Mouse (Mus musculus) hindbrain, embryonic 14.5 days (tissue): ENCODE measurements around the gene 2610021A01Rik. TPM values are rescaled to one million over a fixed set of nuclear protein-coding genes. Genes with fewer than 3 reads are reported as not detected.
"Not testable (repeated sequence)": the region's sequence is repeated elsewhere in the genome, so short reads cannot be mapped to it uniquely, and the experiment has no call there.

ENCODE experiments used
- ATAC-seq: fragments of 200-750 bp; cut with Nextera tagmentation; 2 replicates; pipeline ENCODE4 v1.8.0; 2017; ENCODE audit warnings: moderate number of reproducible peaks, mild to moderate bottlenecking, moderate TSS enrichment, moderate library complexity; ENCODE audit not compliant: low FRiP score
- DNase-seq: peaks from one replicate; pipeline ENCODE4 v3.0.0-alpha.2; 2015; ENCODE audit warnings: low spot score
- H3K27ac ChIP-seq: fragments of 300-500 bp; sonication (generic); 2 replicates; pipeline ENCODE4 v1.5.1; 2014; ENCODE audit warnings: mild to moderate bottlenecking, moderate library complexity
- H3K27me3 ChIP-seq: fragments of 300-500 bp; sonication (generic); 2 replicates; pipeline ENCODE4 v1.6.1; 2014; ENCODE audit warnings: mild to moderate bottlenecking, low read length, mixed read lengths; ENCODE audit not compliant: control insufficient read depth, insufficient read depth
- H3K36me3 ChIP-seq: fragments of 300-500 bp; sonication (generic); replicated peaks from 2 replicates; pipeline ENCODE4 v1.6.1; 2014; ENCODE audit not compliant: control insufficient read depth, insufficient read depth
- H3K4me1 ChIP-seq: fragments of 300-500 bp; sonication (generic); replicated peaks from 2 replicates; pipeline ENCODE4 v1.6.1; 2014; ENCODE audit warnings: antibody characterized with exemption, low read length, mixed read lengths; ENCODE audit not compliant: control insufficient read depth, insufficient read depth
- H3K4me2 ChIP-seq: fragments of 300-500 bp; sonication (generic); replicated peaks from 2 replicates; pipeline ENCODE4 v1.6.1; 2014; ENCODE audit warnings: mild to moderate bottlenecking, moderate library complexity
- H3K4me3 ChIP-seq: fragments of 300-500 bp; sonication (generic); replicated peaks from 2 replicates; pipeline ENCODE4 v1.5.1; 2014; ENCODE audit warnings: mild to moderate bottlenecking, low read length
- H3K9ac ChIP-seq: fragments of 300-500 bp; sonication (generic); 2 replicates; pipeline ENCODE4 v1.6.1; 2014
- H3K9me3 ChIP-seq: fragments of 300-500 bp; sonication (generic); 2 replicates; pipeline ENCODE4 v1.6.1; 2016; ENCODE audit warnings: low read length; ENCODE audit not compliant: control insufficient read depth
- WGBS: fragments of 180-500 bp; shearing (Covaris S2); extraction: QIAGEN DNeasy Blood & Tissue Kit; methylation state at CpG from one replicate; pipeline ENCODE4 v1.1.7; 2014; 5-methylcytosine and 5-hydroxymethylcytosine counted together
- polyA plus RNA-seq: library from polyadenylated mRNA; unstranded; fragments of >200 nt; fragmentation: Nextera tagmentation; extraction: Ambion mirVana; gene quantifications from 2 replicates; pipeline ENCODE4 v1.2.1, GENCODE M21; 2014

2610021A01Rik gene
- 17.1 and 20.8 TPM in 2 replicates for polyA plus RNA-seq

DNA sequence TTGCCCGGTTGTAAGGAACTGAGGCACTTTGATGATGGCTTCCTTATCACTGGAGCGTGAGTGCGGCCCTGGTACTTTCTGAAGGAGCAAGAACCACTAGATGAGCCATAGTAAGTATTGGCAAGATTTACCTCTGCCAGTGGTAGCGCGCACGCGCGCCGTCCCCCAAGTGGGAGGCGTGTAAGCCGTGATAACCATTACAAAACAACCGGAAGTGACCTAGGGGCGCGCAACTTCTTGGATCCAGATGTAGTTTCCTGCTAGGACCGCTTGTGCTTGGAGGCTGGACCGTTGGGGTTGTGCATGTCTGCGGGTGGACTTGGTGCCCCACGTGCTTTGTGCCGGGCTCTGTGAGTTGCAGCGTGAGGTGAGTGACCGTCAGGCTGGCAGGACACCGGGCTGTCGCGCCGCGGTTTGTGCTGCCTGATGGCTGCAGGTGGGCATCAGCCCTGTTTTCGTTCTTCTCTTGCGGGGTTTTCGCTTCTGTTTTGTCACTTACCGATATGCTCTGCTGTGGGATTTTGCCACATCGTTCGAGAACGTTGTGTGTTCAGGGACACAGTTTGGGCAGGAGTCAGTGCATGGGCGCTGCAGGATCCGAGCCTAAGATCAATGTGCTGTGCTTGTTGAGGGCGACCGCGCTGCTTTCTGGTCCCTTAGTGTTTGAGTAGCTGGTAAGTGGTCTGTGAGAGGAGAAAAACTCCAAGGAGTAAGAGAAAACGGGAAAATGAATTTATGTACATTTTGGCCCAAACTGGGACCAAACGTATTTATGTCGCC is at the start of gene 2610021A01Rik:
Gene 2610021A01Rik, plus strand, starts transcription at position 197 of the 780 bp plus-strand sequence.
- ATAC-seq, result peak; percentile 99

DNA sequence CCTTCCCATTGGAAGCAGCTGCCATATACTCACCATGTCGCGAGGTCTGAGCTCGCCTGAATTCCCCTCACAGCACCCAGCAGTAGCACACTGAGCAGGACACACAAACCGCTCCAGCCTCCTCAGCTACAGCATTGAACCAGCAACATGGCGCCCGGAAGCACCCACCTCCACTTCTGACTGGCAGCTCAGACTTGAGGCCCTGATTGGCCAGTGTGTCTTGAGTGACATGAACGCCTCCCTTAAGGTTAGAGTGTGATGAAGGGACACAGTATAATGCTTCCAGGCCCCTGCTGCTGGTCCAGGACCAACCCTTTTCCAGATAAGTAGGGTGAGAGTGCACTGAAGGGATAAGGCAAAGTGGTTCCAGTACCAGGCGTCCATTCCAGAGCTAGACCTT is 38.3 kb upstream of the 2610021A01Rik start:
- peaks cover 21% of the 10 kb centered on the region; the same call in 1 of the 2 replicates for H3K9me3 ChIP-seq
- H3K4me1 ChIP-seq, result no peaks in the 10 kb centered on the region
- WGBS, result 73% methylated on average over 8 of the region's 8 CpGs
- H3K27ac ChIP-seq, result no peak overlapping the region
- H3K36me3 ChIP-seq, result no peaks in the 10 kb centered on the region
- H3K27me3 ChIP-seq, result no peaks in the 10 kb centered on the region
- H3K4me2 ChIP-seq, result no peak overlapping the region
- no peak overlapping the region for H3K9ac ChIP-seq
- no peak for ATAC-seq
- DNase-seq, result no peak
- no peak overlapping the region for H3K4me3 ChIP-seq

More for the DNA sequence above, at the start of gene 2610021A01Rik:
- no peaks in the 10 kb centered on the region for H3K9me3 ChIP-seq
- H3K4me1 ChIP-seq, result peaks cover 14% of the 10 kb centered on the region; the same call in 1 of the 2 replicates
- H3K27ac ChIP-seq, result peak within 1 kb of the TSS; percentile 70
- H3K27me3 ChIP-seq, result no peaks in the 10 kb centered on the region
- peak; percentile 97 for DNase-seq
- peak within 1 kb of the TSS; percentile 65 for H3K4me3 ChIP-seq
- WGBS, result under 1% methylated on average over 41 of the region's 41 CpGs
- H3K9ac ChIP-seq, result peak within 1 kb of the TSS; percentile 74
- H3K4me2 ChIP-seq, result peak within 1 kb of the TSS; percentile 92
- H3K36me3 ChIP-seq, result no peaks in the 10 kb centered on the region

DNA sequence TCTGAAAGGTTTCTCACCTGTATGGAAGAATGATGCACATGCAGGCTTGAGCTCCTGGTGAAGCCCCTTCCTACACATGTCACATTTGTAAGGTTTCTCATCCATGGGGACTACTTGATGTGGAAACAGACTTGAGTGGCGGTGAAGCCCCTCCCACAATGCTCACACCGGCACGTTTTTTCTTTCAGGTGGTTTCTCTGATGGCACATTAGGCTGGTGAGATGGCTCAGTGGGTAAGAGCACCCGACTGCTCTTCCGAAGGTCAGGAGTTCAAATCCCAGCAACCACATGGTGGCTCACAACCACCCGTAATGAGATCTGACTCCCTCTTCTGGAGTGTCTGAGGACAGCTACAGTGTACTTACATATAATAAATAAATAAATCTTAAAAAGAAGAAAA is 25.5 kb upstream of the 2610021A01Rik start, which contains the start of gene Gm6871:
Gene Gm6871, minus strand, starts transcription at position 101 of the 400 bp plus-strand sequence.
- WGBS, result 93% methylated on average over 5 of the region's 6 CpGs
- ATAC-seq, result not testable (repeated sequence)

DNA sequence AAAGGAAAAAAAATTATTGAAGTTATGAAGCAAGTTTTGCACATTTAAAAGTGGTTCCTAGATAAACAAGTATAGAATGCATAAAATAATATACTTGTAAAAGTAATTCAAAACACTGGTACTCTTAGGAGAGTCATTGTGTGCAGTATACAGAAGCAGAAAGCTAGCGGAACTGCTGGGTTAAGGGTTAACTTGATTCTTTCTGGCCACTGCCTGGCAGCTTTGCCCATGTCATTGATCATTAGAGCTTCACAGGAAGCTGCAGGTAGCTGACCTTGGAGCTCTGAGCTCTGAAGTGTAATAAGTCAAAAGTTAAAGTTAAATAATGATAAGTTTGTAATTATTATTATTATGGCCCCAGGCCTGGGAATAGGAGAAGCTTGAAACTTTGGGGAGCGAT is 21.1 kb upstream of the 2610021A01Rik start:
- ATAC-seq (no peak), DNase-seq (no peak)
- WGBS, result 97% methylated on average over 2 of the region's 2 CpGs
- H3K36me3 ChIP-seq, result no peaks in the 10 kb centered on the region
- no peak overlapping the region for H3K27ac ChIP-seq
- H3K4me2 ChIP-seq, result no peak overlapping the region
- 0 out of 2 replicates have a peak, but pooled peaks cover 8% of the 10 kb centered on the region for H3K9me3 ChIP-seq
- H3K4me1 ChIP-seq, result no peaks in the 10 kb centered on the region
- no peak overlapping the region for H3K9ac ChIP-seq
- H3K4me3 ChIP-seq, result no peak overlapping the region
- H3K27me3 ChIP-seq, result no peaks in the 10 kb centered on the region

More for the DNA sequence above, 25.5 kb upstream of the 2610021A01Rik start, which contains the start of gene Gm6871:
- H3K27ac ChIP-seq, H3K27me3 ChIP-seq, H3K4me2 ChIP-seq, H3K4me3 ChIP-seq, H3K9ac ChIP-seq, H3K36me3 ChIP-seq, DNase-seq, H3K4me1 ChIP-seq: not testable (repeated sequence)
- H3K9me3 ChIP-seq, result peaks cover 16% of the 10 kb centered on the region; the same call in 1 of the 2 replicates

GRCm38 (mm10) chr7:41582028-41582427 is 17.0 kb upstream of the 2610021A01Rik start:
- H3K4me1 ChIP-seq, result no peaks in the 10 kb centered on the region
- no peak overlapping the region for H3K4me3 ChIP-seq
- no peak for ATAC-seq
- no peak for DNase-seq
- H3K9me3 ChIP-seq, result 0 out of 2 replicates have a peak, but pooled peaks cover 14% of the 10 kb centered on the region
- no peaks in the 10 kb centered on the region for H3K36me3 ChIP-seq
- no peak overlapping the region for H3K4me2 ChIP-seq
- H3K27ac ChIP-seq, result no peak overlapping the region
- no peak overlapping the region for H3K9ac ChIP-seq
- no peaks in the 10 kb centered on the region for H3K27me3 ChIP-seq

- not testable (repeated sequence) for H3K4me2 ChIP-seq, DNase-seq, H3K27ac ChIP-seq, H3K4me1 ChIP-seq, H3K9ac ChIP-seq, H3K36me3 ChIP-seq, H3K27me3 ChIP-seq, H3K4me3 ChIP-seq, ATAC-seq
- H3K9me3 ChIP-seq, result 0 out of 2 replicates have a peak, but pooled peaks cover 12% of the 10 kb centered on the region
These were observed 11.2 kb upstream of the 2610021A01Rik start for GRCm38 (mm10) chr7:41587831-41588230.

DNA sequence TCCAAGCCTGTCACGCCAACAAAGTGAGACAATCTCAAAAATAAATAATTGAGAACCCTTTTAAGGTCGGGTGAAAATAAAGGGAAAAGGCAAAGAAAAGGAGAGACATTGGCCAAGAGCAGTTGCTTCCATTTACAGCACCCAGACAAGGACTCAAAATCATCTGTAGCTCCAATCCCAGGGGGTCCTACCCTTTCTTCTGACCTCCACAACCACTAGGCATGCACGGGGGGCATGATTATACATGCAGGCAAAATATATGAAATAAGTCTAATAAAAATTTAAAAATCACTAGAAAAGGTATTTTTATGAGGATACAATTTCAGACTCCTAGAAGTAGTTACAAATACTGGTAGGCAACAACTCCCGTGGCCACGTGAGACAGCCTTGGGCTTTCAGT is 415 bp upstream of the 2610021A01Rik start:
- Histone ChIP-seq H3K4me1 (peaks cover 14% of the 10 kb centered on the region; the same call in 1 of the 2 replicates), H3K27me3 (no peaks in the 10 kb centered on the region), H3K36me3 (no peaks in the 10 kb centered on the region), H3K9me3 (no peaks in the 10 kb centered on the region), H3K9ac (peak overlapping the region; percentile 63), H3K27ac (peak overlapping the region; percentile 70; the same call in 1 of the 2 replicates), H3K4me3 (peak overlapping the region; percentile 65), H3K4me2 (peak overlapping the region; percentile 92)
- 50% methylated on average over 5 of the region's 5 CpGs for WGBS
- peak; percentile 19; the same call in 1 of the 2 replicates for ATAC-seq
- DNase-seq, result no peak

- DNase-seq, result no peak
- WGBS, result 15% methylated on average over 3 of the region's 3 CpGs
- Histone ChIP-seq H3K27me3 (no peaks in the 10 kb centered on the region), H3K9ac (peak overlapping the region; percentile 74), H3K27ac (no peak overlapping the region; the same call in 1 of the 2 replicates), H3K4me1 (peaks cover 14% of the 10 kb centered on the region; the same call in 1 of the 2 replicates), H3K4me2 (peak overlapping the region; percentile 92), H3K36me3 (no peaks in the 10 kb centered on the region), H3K4me3 (peak overlapping the region; percentile 65), H3K9me3 (no peaks in the 10 kb centered on the region)
- ATAC-seq, result no peak
These were observed 1.0 kb downstream of the 2610021A01Rik start for GRCm38 (mm10) chr7:41599932-41600548.

DNA sequence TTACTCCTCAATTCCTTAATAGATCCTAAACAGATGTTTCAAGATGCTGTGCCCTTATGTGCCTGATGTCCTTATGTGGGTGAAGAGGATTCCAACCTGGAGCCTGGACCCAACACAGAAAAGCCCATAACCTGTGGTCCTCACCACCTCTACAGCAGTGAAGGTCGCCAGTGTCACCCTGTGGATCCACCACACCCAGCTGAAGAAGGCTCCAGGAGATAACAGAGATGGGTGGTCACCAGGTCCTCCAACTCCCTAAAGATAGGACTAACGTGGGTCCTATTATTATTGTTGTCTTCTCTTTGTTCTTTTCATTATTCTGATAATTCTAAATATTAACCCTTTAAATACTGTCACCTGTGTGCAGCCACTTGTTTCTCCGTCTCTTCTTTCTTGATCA is 12.6 kb downstream of the 2610021A01Rik start:
- no peak for ATAC-seq
- WGBS, result 79% methylated on average over 3 of the region's 3 CpGs

More for the DNA sequence above, 12.6 kb downstream of the 2610021A01Rik start:
- Histone ChIP-seq H3K4me3 (no peak overlapping the region), H3K9ac (no peak overlapping the region), H3K9me3 (no peaks in the 10 kb centered on the region), H3K36me3 (peaks cover 39% of the 10 kb centered on the region), H3K4me2 (no peak overlapping the region), H3K27me3 (no peaks in the 10 kb centered on the region), H3K27ac (no peak overlapping the region), H3K4me1 (no peaks in the 10 kb centered on the region)
- no peak for DNase-seq
